Mouse (Mus musculus) lung, embryonic 14.5 days (tissue): Measurements from ENCODE around the gene Slc47a2. TPM values are rescaled to one million over a fixed set of nuclear protein-coding genes. Genes with fewer than 3 reads are reported as not detected.
"Not testable (repeated sequence)": the region's sequence is repeated elsewhere in the genome, so short reads cannot be mapped to it uniquely, and the experiment has no call there.

Experiments used
- ATAC-seq: fragments of 200-750 bp; cut with Nextera tagmentation; 2 replicates; pipeline ENCODE4 v1.8.0; 2017; ENCODE audit warnings: mild to moderate bottlenecking, moderate TSS enrichment, moderate library complexity; ENCODE audit not compliant: insufficient read depth
- DNase-seq: peaks from one replicate; pipeline ENCODE4 v3.0.0-alpha.2; 2015
- H3K27ac ChIP-seq: fragments of 300-500 bp; sonication (generic); 2 replicates; pipeline ENCODE4 v1.5.1; 2014; ENCODE audit warnings: low read depth, mild to moderate bottlenecking, moderate library complexity
- H3K27me3 ChIP-seq: fragments of 300-500 bp; sonication (generic); 2 replicates; pipeline ENCODE4 v1.6.1; 2014; ENCODE audit warnings: low read length, control low read depth; ENCODE audit not compliant: insufficient read depth
- H3K36me3 ChIP-seq: fragments of 300-500 bp; sonication (generic); 2 replicates; pipeline ENCODE4 v1.6.1; 2014; ENCODE audit warnings: control low read depth; ENCODE audit not compliant: insufficient read depth
- H3K4me1 ChIP-seq: fragments of 300-500 bp; sonication (generic); 2 replicates; pipeline ENCODE4 v1.6.1; 2014; ENCODE audit warnings: antibody characterized with exemption, control low read depth; ENCODE audit not compliant: insufficient read depth
- H3K4me2 ChIP-seq: fragments of 300-500 bp; sonication (generic); 2 replicates; pipeline ENCODE4 v1.6.1; 2014; ENCODE audit warnings: mild to moderate bottlenecking
- H3K4me3 ChIP-seq: fragments of 300-500 bp; sonication (generic); 2 replicates; pipeline ENCODE4 v1.5.1; 2014; ENCODE audit warnings: low read depth, low read length
- H3K9ac ChIP-seq: fragments of 300-500 bp; sonication (generic); 2 replicates; pipeline ENCODE4 v1.6.1; 2014
- H3K9me3 ChIP-seq: fragments of 300-500 bp; sonication (generic); 2 replicates; pipeline ENCODE4 v1.6.1; 2016; ENCODE audit warnings: low read depth, low read length, control low read depth
- CTCF ChIP-seq: IDR thresholded peaks from 2 replicates; pipeline ENCODE4 v1.5.1; 2016; ENCODE audit warnings: antibody characterized with exemption, low read depth
- WGBS: fragments of 180-500 bp; shearing (Covaris S2); extraction: QIAGEN DNeasy Blood & Tissue Kit; methylation state at CpG from one replicate; pipeline ENCODE4 v1.1.7; 2014; 5-methylcytosine and 5-hydroxymethylcytosine counted together
- polyA plus RNA-seq: library from polyadenylated mRNA; unstranded; fragments of >200 nt; fragmentation: Nextera tagmentation; extraction: Ambion mirVana; gene quantifications from 2 replicates; pipeline ENCODE4 v1.2.1, GENCODE M21; 2014

The Slc47a2 gene
- polyA plus RNA-seq, 1 experiment from 2014 or later: not detected

- Histone ChIP-seq H3K27ac (no peak overlapping the region), H3K27me3 (no peaks in the 10 kb centered on the region), H3K4me3 (no peak overlapping the region), H3K4me2 (no peak overlapping the region), H3K9me3 (no peaks in the 10 kb centered on the region), H3K9ac (no peak overlapping the region), H3K4me1 (no peaks in the 10 kb centered on the region), H3K36me3 (no peaks in the 10 kb centered on the region)
- WGBS: 36% methylated on average over 12 of the region's 12 CpGs
- ATAC-seq: peak; percentile 21; the same call in 1 of the 2 replicates
- no peak for TF ChIP-seq CTCF
- no peak for DNase-seq
These were observed 23.3 kb downstream of the Slc47a2 start for GRCm38 (mm10) chr11:61319233-61319922.

DNA sequence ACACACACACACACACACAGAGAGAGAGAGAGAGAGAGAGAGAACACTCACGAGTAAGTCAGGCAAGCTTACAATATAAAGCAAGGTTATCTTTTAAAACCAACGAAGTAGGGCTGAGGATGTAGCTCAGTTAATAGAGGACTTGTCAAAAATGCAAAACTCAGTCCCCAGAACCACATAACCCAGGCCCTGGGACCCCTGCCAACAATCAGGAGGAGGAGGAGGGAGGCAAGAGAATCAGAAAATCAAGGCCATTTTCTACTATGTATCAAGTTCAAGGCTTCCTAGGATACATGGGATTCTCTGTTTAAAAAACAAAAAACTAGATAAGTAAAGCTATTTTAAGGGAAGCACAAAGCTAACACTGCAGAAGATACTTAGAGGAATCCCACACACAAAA, 25.8 kb downstream of the Slc47a2 start:
- Histone ChIP-seq H3K9ac (no peak overlapping the region), H3K36me3 (no peaks in the 10 kb centered on the region), H3K4me3 (no peak overlapping the region), H3K4me2 (no peak overlapping the region), H3K4me1 (no peaks in the 10 kb centered on the region), H3K27ac (no peak overlapping the region), H3K27me3 (no peaks in the 10 kb centered on the region), H3K9me3 (no peaks in the 10 kb centered on the region)
- TF ChIP-seq CTCF: no peak
- ATAC-seq: no peak
- peak; percentile 37 for DNase-seq
- 25% methylated on average over 2 of the region's 2 CpGs for WGBS

GRCm38 (mm10) chr11:61310321-61310720, 32.3 kb downstream of the Slc47a2 start:
- DNase-seq: no peak
- no peak for TF ChIP-seq CTCF
- H3K36me3 ChIP-seq: no peaks in the 10 kb centered on the region
- H3K4me1 ChIP-seq: no peaks in the 10 kb centered on the region
- no peak overlapping the region for H3K4me2 ChIP-seq
- H3K4me3 ChIP-seq: no peak overlapping the region
- no peak for ATAC-seq
- WGBS: 62% methylated on average over 7 of the region's 7 CpGs
- H3K27me3 ChIP-seq: no peaks in the 10 kb centered on the region
- H3K9ac ChIP-seq: no peak overlapping the region
- H3K9me3 ChIP-seq: 0 out of 2 replicates have a peak, but pooled peaks cover 1% of the 10 kb centered on the region
- H3K27ac ChIP-seq: no peak overlapping the region

- H3K27ac ChIP-seq: no peak overlapping the region
- ATAC-seq (no peak), DNase-seq (no peak)
- no peaks in the 10 kb centered on the region for H3K27me3 ChIP-seq
- 0 out of 2 replicates have a peak, but pooled peaks cover 2% of the 10 kb centered on the region for H3K9me3 ChIP-seq
- H3K36me3 ChIP-seq: no peaks in the 10 kb centered on the region
- no peak for TF ChIP-seq CTCF
- no peak overlapping the region for H3K4me2 ChIP-seq
- no peak overlapping the region for H3K9ac ChIP-seq
- H3K4me3 ChIP-seq: no peak overlapping the region
- 56% methylated on average over 12 of the region's 12 CpGs for WGBS
- no peaks in the 10 kb centered on the region for H3K4me1 ChIP-seq
These were observed 32.8 kb downstream of the Slc47a2 start for GRCm38 (mm10) chr11:61309831-61310230.

DNA sequence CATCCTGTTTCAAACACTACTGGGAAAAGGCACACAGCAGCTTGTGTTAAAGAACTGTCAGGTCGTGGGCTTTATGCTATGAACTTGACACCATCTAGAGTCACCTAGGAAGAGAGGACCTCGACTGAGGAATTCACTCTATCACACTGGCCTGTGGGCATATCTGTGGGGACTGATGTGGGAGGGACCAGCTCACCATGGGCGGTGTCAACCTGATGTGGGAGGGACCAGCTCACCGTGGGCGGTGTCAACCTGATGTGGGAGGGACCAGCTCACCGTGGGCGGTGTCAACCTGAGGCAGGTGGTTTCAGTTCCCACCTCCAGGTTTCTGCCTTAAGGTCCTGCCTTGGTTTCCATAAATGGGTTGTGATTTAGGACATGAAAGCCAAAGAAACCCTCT, 34.9 kb downstream of the Slc47a2 start:
- ATAC-seq: no peak

DNA sequence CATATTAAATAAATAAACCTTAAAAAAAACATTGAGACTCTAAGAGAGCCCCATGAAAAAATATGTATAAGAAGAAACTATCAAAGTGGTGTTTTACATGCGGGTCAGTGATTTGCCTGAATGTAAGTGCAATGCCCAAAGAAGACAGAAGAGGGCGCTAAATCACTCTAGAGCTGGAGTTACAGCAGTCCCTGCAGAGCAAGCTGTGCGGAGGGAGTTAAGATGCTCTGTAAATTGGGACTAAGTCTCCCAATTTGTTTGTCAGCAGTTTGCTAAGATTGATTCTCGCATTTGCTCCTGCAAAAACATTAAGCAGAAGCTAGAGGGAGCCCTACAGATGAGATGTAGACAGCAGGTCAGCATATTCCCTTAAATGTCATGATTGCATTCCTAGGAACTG, 37.3 kb downstream of the Slc47a2 start:
- H3K4me1 ChIP-seq: no peaks in the 10 kb centered on the region
- no peak overlapping the region for H3K9ac ChIP-seq
- ATAC-seq: no peak
- H3K4me3 ChIP-seq: no peak overlapping the region
- no peak overlapping the region for H3K27ac ChIP-seq
- TF ChIP-seq CTCF: peak; percentile 40; the same call in 1 of the 2 replicates
- DNase-seq: peak; percentile 46
- H3K9me3 ChIP-seq: 0 out of 2 replicates have a peak, but pooled peaks cover 2% of the 10 kb centered on the region
- 81% methylated on average over 4 of the region's 4 CpGs for WGBS
- no peaks in the 10 kb centered on the region for H3K27me3 ChIP-seq
- no peaks in the 10 kb centered on the region for H3K36me3 ChIP-seq
- H3K4me2 ChIP-seq: no peak overlapping the region

More for the DNA sequence above, 34.9 kb downstream of the Slc47a2 start:
- Histone ChIP-seq H3K9ac (no peak overlapping the region), H3K4me2 (no peak overlapping the region), H3K27ac (no peak overlapping the region), H3K36me3 (no peaks in the 10 kb centered on the region), H3K9me3 (0 out of 2 replicates have a peak, but pooled peaks cover 2% of the 10 kb centered on the region), H3K4me3 (no peak overlapping the region), H3K4me1 (no peaks in the 10 kb centered on the region), H3K27me3 (no peaks in the 10 kb centered on the region)
- no peak for TF ChIP-seq CTCF
- 35% methylated on average over 7 of the region's 7 CpGs for WGBS
- no peak for DNase-seq

DNA sequence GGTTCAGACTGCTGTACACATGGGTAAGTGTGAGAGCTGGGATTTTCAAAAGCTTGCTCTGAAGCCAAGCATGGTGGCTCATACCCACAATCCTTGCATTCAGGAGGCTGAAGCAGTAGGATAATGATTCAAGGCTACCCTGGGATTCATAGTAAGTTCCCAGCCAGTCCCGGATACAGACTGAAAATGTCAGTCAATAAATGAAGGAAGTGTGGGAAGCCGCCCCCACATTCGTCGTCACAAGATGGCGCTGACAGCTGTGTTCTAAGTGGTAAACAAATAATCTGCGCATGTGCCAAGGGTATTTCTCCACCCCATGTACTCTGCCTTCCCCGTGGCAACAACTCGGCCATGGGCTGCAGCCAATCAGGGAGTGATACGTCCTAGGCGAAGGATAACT, 38.1 kb downstream of the Slc47a2 start:
- not testable (repeated sequence) for ATAC-seq, H3K27ac ChIP-seq, H3K4me2 ChIP-seq, DNase-seq, H3K9me3 ChIP-seq, H3K27me3 ChIP-seq, H3K9ac ChIP-seq, H3K4me3 ChIP-seq, H3K4me1 ChIP-seq, H3K36me3 ChIP-seq
- WGBS: 93% methylated on average over 6 of the region's 10 CpGs
